Mouse (Mus musculus) layer of hippocampus, adult 18-20 months (tissue): ENCODE results near the gene Abtb2. TPM values are rescaled to one million over a fixed set of nuclear protein-coding genes. Genes with fewer than 3 reads are reported as not detected.

Experiments
- DNase-seq, 2 experiments: peaks; one replicate each; pipeline ENCODE4 v3.0.0; 2022; ENCODE audit warnings: low spot score in 2 of 2
- total RNA-seq, 2 experiments: library from RNA; stranded (reverse); gene quantifications; 2 replicates each; pipeline ENCODE4 v1.2.3; 2021

Gene Abtb2
- total RNA-seq, 2 experiments from 2014 or later: 7.8 to 8.0 TPM

- DNase-seq: no peak
These were observed 118.3 kb downstream of the Abtb2 start for GRCm38 (mm10) chr2:103684431-103684830.

GRCm38 (mm10) chr2:103684926-103685577, 118.9 kb downstream of the Abtb2 start:
- no peak for DNase-seq

GRCm38 (mm10) chr2:103685581-103685980, 119.5 kb downstream of the Abtb2 start:
- DNase-seq: no peak

GRCm38 (mm10) chr2:103687143-103687542, 121.0 kb downstream of the Abtb2 start:
- no peak for DNase-seq

- DNase-seq: no peak
These were observed 121.8 kb downstream of the Abtb2 start for GRCm38 (mm10) chr2:103687888-103688287.

- DNase-seq: peak in 1 of 2 experiments; percentile 49
These were observed 124.3 kb downstream of the Abtb2 start for GRCm38 (mm10) chr2:103690425-103690824.

GRCm38 (mm10) chr2:103690828-103691227, 124.7 kb downstream of the Abtb2 start:
- DNase-seq: no peak

- no peak for DNase-seq
These were observed 125.2 kb downstream of the Abtb2 start for GRCm38 (mm10) chr2:103691278-103691677.

GRCm38 (mm10) chr2:103692810-103693209, 126.7 kb downstream of the Abtb2 start:
- DNase-seq: no peak

GRCm38 (mm10) chr2:103694777-103695563, 128.9 kb downstream of the Abtb2 start:
- no peak for DNase-seq

- DNase-seq: no peak
These were observed 130.1 kb downstream of the Abtb2 start for GRCm38 (mm10) chr2:103696177-103696576.

GRCm38 (mm10) chr2:103700514-103700913, 134.4 kb downstream of the Abtb2 start:
- DNase-seq: no peak

- no peak for DNase-seq
These were observed 137.2 kb downstream of the Abtb2 start for GRCm38 (mm10) chr2:103703336-103703735.

GRCm38 (mm10) chr2:103703865-103704264, 137.8 kb downstream of the Abtb2 start:
- no peak for DNase-seq

GRCm38 (mm10) chr2:103705826-103706225, 139.7 kb downstream of the Abtb2 start:
- no peak for DNase-seq

- DNase-seq: peak; percentile 46 to 66
These were observed 140.1 kb downstream of the Abtb2 start for GRCm38 (mm10) chr2:103706226-103706625.

- DNase-seq: no peak
These were observed 141.1 kb downstream of the Abtb2 start for GRCm38 (mm10) chr2:103707056-103707776.

- DNase-seq: no peak
These were observed 144.7 kb downstream of the Abtb2 start for GRCm38 (mm10) chr2:103710849-103711248.

- no peak for DNase-seq
These were observed 147.7 kb downstream of the Abtb2 start for GRCm38 (mm10) chr2:103713831-103714230.

- DNase-seq: no peak
These were observed 148.3 kb downstream of the Abtb2 start for GRCm38 (mm10) chr2:103714412-103714811.

GRCm38 (mm10) chr2:103718594-103719291, 152.6 kb downstream of the Abtb2 start:
- peak; percentile 19 to 80 for DNase-seq
